Mouse (Mus musculus) layer of hippocampus, adult 9-10 months (tissue): Measurements from ENCODE around the gene Gpsm2.
"Not testable (repeated sequence)": the region's sequence is repeated elsewhere in the genome, so short reads cannot be mapped to it uniquely, and the experiment has no call there.

Source experiments
- DNase-seq: peaks from one replicate; pipeline ENCODE4 v3.0.0; 2022; ENCODE audit warnings: low spot score

The Gpsm2 gene

DNA sequence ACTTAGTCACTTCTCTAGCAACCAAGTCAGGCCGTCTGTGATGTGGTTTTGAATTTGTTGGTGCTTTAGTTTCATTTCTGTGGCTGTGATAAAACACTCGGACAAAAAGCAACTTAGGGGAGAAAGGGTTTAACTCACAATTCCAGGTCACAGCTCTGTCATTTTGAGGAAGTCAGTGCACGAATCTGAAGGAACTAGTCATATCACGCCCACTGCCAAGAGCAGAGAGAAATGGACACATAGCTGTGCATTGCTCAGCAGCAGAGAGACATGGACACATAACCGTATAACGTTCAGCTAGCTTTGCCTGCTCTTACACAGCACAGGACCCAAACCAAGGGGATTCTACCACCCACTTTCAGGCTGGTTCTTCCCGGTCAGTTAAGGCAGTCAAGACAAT lies 4.3 kb upstream of the Gpsm2 start:
- DNase-seq: no peak

DNA sequence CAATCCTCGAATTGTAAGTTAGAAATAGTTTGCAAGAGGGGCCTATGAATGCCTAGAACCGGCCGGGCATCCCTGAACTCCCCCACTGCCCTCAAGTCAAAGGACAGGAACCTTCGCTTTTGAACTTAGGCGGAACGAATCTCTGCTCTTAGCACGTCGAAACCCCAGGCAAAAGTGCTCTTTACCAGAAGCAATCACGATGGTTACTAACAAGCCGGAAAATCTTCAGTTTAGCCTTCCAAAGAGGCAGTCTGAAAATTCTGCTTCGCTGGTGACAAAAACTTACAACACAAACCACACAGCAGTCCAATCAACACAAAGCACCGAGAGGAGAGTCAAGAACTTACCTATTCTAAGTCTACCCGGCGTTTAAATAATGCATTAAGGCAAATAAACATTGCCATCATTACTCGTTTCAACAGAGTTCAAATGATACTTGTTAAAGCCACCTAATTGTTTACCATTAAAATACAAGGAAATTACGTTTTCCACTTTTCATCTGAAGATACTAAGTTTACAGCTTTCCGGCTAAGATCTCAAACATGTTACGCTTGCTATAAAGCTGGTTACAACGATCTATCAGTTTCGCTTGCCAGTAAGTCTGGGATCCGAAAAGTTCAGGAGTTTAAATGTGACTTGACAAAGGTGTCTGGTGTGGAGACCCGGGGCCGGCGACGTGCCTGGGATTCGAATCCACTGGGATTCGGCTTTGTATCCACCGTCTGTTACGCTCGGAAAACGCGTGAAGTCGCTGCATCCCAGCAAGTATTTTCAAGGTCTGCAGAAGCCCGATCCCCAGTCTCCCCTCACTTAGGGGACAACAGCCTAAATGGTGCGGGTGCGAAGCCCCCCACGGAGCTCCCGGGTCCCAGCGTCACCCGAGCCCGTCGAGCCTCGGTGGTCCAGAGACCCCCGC lies 775 bp downstream of the Gpsm2 start:
- DNase-seq: no peak

GRCm38 (mm10) chr3:108719761-108720160 lies 2.3 kb downstream of the Gpsm2 start:
- no peak for DNase-seq

DNA sequence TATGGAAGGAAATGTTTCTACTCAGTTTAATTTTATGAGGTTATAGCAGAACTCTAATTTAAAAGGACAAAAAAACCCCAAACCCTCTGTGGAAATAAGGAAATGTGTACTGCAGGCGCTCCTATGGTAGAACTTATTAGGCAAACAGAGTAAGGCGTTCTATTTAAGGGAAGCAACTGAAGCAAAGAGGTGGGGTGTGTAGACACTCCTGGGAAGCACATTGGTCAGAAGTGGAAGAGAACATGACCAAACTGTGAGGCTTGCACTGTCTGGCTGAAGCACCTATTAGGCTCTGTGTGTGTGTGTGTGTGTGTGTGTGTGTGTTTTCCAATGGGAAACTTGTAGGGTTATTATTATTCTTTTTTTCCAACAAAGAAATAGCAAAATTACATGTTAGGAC lies 2.8 kb downstream of the Gpsm2 start:
- DNase-seq: no peak

- no peak for DNase-seq
Observed at GRCm38 (mm10) chr3:108717896-108718502, 4.1 kb downstream of the Gpsm2 start.

DNA sequence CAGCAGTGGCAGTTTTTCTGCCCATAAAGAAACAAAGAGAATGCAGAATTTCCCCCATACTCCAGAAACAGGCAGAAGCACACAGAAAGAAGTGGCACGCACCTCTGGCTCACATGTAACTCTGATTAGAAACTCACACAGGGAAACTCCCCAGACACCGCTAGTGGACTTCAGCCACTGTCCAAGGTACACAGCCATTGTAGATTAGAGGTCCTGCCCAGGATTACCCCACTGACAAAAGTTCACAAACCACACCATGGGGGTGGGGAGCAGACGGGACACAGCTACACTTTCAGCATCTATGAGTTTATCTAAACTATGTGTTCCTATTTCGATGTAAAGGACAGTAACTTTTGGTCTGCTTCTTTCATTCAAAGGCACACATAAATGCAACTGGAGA lies 7.3 kb downstream of the Gpsm2 start:
- no peak for DNase-seq

- DNase-seq: no peak
Observed at GRCm38 (mm10) chr3:108713065-108713675, 8.9 kb downstream of the Gpsm2 start.

DNA sequence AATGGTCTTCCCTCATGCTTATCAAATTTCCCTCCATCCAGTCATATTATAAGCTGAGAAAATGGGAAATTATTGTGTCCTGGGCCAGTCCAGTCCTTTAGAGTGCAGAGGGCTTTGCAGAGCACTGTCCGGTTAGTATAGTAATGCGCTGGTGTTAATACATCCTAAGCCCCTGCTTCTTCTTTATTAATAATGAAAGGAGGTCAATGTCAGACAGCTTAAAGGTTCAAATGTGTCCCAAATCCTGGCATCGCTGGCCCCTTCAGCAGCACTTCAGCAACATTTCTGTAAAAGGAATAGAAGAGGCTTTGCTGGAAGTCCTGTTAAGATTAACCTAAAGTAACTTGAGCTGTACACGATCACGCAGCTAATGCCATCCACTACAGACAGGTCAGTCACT lies 10.8 kb downstream of the Gpsm2 start:
- no peak for DNase-seq

GRCm38 (mm10) chr3:108702789-108703188 lies 19.3 kb downstream of the Gpsm2 start:
- DNase-seq: no peak

DNA sequence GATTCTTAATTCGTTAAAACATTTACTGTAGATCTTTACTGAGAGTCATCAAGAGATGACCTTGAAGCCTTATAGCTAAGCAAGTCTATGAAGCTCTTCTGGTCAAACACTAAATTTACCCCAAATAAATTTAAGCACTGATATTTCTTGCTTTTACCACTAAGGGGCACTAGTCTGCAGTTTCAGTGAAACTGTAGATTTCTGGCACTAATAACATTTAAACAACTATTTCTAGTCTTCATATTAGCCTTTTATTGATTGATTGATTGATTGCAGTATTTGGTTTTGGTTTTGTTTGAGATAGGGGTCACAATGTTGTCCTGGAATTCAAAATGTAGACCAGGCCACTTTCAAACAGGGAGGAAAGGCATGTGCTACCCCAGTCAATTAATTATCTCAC lies 20.9 kb downstream of the Gpsm2 start:
- DNase-seq: no peak

- no peak for DNase-seq
Observed at GRCm38 (mm10) chr3:108699786-108700185, 22.3 kb downstream of the Gpsm2 start.

GRCm38 (mm10) chr3:108698662-108699061 lies 23.4 kb downstream of the Gpsm2 start:
- no peak for DNase-seq

DNA sequence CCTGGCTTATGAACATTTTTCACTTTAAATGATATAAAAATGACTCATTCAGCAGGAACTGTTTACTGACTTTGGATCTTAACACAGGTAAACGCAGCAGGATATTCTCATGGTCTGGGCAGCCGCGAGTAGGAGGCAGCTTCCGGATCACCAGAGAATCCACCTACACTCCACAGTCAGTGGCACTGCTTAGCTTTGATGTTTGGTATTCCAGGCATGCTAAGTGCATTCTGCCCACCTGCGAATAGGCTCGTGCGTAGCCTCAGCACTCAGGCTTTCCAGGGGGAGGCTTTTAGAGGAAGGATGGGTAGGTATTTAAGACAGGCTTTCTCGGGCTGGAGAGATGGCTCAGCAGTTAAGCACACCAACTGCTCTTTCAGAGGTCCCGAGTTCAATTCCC lies 27.8 kb downstream of the Gpsm2 start:
- DNase-seq: no peak

DNA sequence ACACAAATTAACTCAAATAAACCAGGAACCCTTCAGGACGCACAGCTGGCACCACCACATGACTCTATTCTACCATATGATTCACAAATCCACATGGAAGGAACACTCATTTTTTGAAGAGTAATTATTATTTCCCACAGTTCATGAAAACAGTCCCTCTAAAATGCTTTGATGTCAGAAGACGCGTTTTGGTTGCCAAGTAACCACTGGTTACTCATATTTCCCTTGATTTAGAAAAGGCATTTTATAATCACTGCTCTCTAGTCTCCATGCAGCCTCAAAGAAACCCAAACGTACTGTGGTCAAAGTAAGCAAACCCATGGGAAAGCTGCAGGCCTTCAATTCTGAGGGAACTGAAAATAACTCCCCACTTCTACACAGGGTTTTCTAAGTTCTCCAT lies 32.1 kb downstream of the Gpsm2 start:
- no peak for DNase-seq

DNA sequence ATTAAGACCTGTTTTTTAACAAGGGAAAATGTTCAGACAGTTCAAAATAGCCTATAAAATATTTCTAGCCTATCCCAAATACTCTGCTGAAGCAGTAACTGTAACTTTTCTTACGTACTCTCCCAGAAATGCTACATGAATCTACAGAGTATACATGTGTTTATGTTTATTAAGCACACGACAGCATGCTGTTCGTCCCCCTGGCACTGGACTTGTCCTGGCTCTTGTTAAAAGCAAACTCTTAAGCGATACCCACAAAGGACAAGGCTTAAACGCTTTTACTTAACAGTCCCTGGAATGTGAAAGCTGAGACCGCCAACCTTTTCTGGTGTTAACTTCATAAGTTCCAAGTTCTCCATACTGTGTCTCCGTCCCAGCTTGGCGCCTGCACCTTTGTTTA lies 32.7 kb downstream of the Gpsm2 start:
- no peak for DNase-seq

DNA sequence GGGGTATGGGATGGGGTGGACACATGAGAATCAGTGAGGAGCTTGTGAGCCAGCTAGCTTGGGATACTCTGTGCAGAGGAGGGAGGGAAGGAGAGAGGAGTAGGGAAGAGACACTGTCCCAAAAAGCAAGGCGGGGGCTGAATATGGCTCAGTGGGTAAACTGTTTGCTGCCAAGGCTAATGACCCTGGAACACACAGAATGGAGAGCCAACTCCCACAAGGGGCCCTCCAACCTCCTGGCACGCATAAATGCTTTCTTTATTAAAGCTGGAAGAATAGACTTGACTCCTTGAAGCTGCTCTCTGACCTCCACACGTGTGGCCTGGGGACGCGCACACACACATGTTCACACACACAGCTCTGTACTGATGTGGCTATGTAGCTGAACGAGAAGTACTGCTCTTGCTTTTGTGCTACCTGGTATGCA lies 33.1 kb downstream of the Gpsm2 start:
- DNase-seq: no peak

DNA sequence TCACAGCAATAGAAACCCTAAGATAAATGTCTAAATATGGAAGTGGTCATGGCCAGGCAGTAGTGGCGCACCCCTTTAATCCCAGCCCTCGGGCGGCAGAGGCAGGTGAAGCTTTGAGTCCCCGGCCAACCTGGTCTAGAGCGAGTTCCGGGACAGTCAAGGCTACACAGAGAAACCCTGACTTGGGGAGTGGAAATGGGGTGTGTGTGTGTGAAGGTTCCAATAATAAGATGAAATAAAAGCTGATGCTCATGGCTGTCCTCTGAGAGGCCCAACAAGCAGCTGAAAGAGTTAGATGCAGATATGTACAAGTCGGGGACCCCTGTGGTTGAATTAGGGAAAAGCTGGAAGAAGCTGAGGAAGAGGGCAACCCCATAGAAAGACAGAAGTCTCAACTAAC lies 36.4 kb downstream of the Gpsm2 start:
- DNase-seq: no peak

GRCm38 (mm10) chr3:108683597-108683996 lies 38.5 kb downstream of the Gpsm2 start:
- DNase-seq: not testable (repeated sequence)

- no peak for DNase-seq
Observed at GRCm38 (mm10) chr3:108681004-108681403, 41.1 kb downstream of the Gpsm2 start.

- DNase-seq: no peak
Observed at GRCm38 (mm10) chr3:108676616-108677015, 45.5 kb downstream of the Gpsm2 start.

DNA sequence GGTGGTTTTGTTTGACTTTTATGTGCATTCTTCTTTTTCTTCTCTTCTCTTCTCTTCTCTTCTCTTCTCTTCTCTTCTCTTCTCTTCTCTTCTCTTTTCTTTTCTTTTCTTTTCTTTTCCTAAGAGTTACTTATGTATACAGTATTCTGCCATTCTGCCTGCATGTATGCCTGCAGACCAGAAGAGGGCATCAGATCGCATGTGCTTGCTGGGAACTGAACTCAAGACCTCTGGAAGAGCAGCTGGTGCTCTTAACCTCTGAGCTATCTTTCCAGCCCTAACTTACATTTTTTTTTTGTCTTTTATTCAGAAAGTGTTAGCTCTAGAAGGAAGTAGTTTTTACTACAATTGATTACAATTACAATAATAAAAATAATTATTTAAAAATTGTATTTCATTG lies 61.2 kb downstream of the Gpsm2 start:
- no peak for DNase-seq

DNA sequence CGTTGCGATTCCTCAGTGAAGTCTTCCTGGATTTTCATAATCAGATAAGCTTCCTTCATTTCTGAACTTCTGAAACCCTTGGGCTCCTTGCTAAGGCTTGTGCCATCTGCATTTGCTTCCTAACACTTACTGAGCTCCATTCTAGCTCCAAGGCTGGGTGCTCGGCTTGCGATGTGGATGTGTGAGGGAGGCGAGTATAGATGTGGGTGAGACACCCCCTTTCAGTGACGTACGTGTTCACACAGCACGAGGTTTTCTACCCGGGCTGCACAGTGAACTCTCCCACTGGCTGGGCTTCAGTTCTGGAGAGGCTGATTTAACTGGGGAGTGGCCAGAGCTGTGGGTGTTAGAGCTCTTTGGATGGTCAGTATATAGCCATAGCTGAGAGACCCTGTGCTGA lies 63.5 kb downstream of the Gpsm2 start:
- DNase-seq: no peak

DNA sequence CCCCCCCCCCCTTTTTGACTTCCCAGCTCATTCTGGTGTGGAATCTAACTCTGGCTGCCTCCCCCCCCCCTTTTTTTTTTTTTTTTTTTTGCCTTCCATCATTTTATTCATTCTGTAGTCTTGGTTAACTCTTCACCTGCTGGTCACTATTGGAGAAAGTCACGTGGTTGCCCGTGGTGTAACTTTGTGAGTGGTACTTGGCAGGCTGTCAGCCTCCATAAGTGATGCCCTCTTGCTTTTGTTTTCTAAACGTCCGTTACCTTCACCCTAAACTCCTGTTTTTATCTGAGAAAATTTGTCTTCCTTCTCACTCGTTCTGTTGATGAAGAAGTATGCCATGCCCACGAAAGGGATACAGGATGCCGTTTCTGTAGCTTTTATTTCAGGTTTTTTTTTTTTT lies 66.6 kb downstream of the Gpsm2 start:
- DNase-seq: no peak
